Mouse (Mus musculus) erythroblast, embryonic 14.5 days (primary cell): ENCODE measurements around the gene Nfia.

Experiments used
- GATA1 ChIP-seq: IDR thresholded peaks from 2 replicates; pipeline ENCODE4 v1.6.1; 2012; ENCODE audit warnings: low read length, inconsistent platforms, mixed read lengths
- TAL1 ChIP-seq: IDR thresholded peaks from 3 replicates; pipeline ENCODE4 v1.6.1; 2012; ENCODE audit warnings: low read length, inconsistent platforms, mixed read lengths

GRCm38 (mm10) chr4:98019811-98020210 is 247.3 kb downstream of the Nfia start:
- TF ChIP-seq GATA1, result no peak
- TF ChIP-seq TAL1, result no peak
